Mouse (Mus musculus) forebrain, embryonic 12.5 days (tissue): ENCODE measurements at regions not wholly inside any gene's neighbourhood (a gene's known extent, or its start where the extent isn't known, plus 50 kb on each side); places are given as distances from the start of the nearest gene placed in this dataset.

Experiments used
- ATAC-seq: fragments of 200-750 bp; cut with Nextera tagmentation; 2 replicates; pipeline ENCODE4 v1.8.0; 2017; ENCODE audit warnings: moderate TSS enrichment; ENCODE audit not compliant: low FRiP score
- H3K27ac ChIP-seq: fragments of 300-500 bp; sonication (generic); 2 replicates; pipeline ENCODE4 v1.5.1; 2016; ENCODE audit warnings: mild to moderate bottlenecking
- H3K27me3 ChIP-seq: fragments of 300-500 bp; sonication (generic); 2 replicates; pipeline ENCODE4 v1.6.1; 2016; ENCODE audit warnings: mild to moderate bottlenecking
- H3K36me3 ChIP-seq: fragments of 300-500 bp; sonication (generic); replicated peaks from 2 replicates; pipeline ENCODE4 v1.6.1; 2016; ENCODE audit warnings: mild to moderate bottlenecking
- H3K4me1 ChIP-seq: fragments of 300-500 bp; sonication (generic); 2 replicates; pipeline ENCODE4 v1.6.1; 2016
- H3K4me2 ChIP-seq: fragments of 300-500 bp; sonication (generic); 2 replicates; pipeline ENCODE4 v1.6.1; 2016; ENCODE audit warnings: mild to moderate bottlenecking, moderate library complexity
- H3K4me3 ChIP-seq: fragments of 300-500 bp; sonication (generic); replicated peaks from 2 replicates; pipeline ENCODE4 v1.5.1; 2016; ENCODE audit warnings: mild to moderate bottlenecking
- H3K9ac ChIP-seq: fragments of 300-500 bp; sonication (generic); 2 replicates; pipeline ENCODE4 v1.6.1; 2016; ENCODE audit warnings: mild to moderate bottlenecking
- H3K9me3 ChIP-seq: fragments of 300-500 bp; sonication (generic); 2 replicates; pipeline ENCODE4 v1.6.1; 2016
- WGBS: fragments of 180-500 bp; shearing (Covaris S2); methylation state at CpG from one replicate; pipeline ENCODE4 v1.1.7; 2016; 5-methylcytosine and 5-hydroxymethylcytosine counted together

DNA sequence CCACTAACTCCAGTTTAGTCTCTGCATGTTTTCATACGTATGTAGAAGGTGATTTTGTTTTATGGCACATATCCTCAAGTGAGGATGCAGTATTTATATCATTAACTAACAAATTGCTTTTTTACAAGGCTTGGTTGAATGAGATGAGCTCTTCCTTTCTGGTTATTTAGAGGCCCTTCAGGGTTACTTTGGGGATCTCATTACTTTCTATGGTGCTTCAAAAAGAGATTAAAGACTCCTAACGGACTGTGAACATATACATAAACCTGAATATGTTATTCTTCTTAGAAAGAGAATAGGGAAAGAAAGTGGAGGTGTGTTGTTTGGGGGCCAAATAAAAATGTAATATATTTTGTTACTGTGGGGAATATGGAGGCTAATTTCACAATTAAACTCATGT lies 918.8 kb upstream of the Celf2 start:
- Histone ChIP-seq H3K9me3 (no peaks in the 10 kb centered on the region), H3K4me2 (no peak overlapping the region), H3K27ac (no peak overlapping the region), H3K36me3 (no peaks in the 10 kb centered on the region), H3K4me1 (no peaks in the 10 kb centered on the region), H3K27me3 (no peaks in the 10 kb centered on the region), H3K9ac (no peak overlapping the region), H3K4me3 (no peak overlapping the region)
- 56% methylated on average over 2 of the region's 2 CpGs for WGBS
- no peak for ATAC-seq

DNA sequence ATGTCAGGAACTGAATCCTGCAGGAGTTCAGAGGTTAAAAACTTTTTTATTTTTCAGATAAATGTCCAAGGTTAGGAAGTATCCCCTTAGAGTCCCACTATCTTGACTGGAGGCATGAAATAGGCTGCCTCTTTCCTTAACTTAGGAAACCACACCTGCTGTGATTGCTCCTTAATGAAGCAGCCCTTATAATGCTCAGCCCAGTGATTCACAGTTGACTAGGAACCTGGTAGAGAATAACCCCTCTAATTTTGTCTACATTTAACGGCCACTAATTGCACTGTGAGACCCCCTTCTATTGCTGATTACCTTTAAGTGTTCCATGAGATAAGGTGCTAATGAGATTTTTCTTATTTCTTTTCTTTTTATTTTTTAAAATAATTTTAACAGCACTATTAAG lies 918.4 kb upstream of the Celf2 start:
- no peak overlapping the region for H3K27ac ChIP-seq
- H3K36me3 ChIP-seq: no peaks in the 10 kb centered on the region
- H3K9ac ChIP-seq: no peak overlapping the region
- H3K9me3 ChIP-seq: no peaks in the 10 kb centered on the region
- WGBS: 45% methylated on average over 1 of the region's 1 CpGs
- no peaks in the 10 kb centered on the region for H3K4me1 ChIP-seq
- no peak overlapping the region for H3K4me2 ChIP-seq
- H3K27me3 ChIP-seq: no peaks in the 10 kb centered on the region
- no peak overlapping the region for H3K4me3 ChIP-seq
- ATAC-seq: no peak

GRCm38 (mm10) chr2:8415917-8416316 lies 906.6 kb upstream of the Celf2 start:
- no peak overlapping the region for H3K4me2 ChIP-seq
- ATAC-seq: no peak
- no peaks in the 10 kb centered on the region for H3K27me3 ChIP-seq
- H3K27ac ChIP-seq: no peak overlapping the region
- WGBS: 88% methylated on average over 3 of the region's 3 CpGs
- no peaks in the 10 kb centered on the region for H3K9me3 ChIP-seq
- no peaks in the 10 kb centered on the region for H3K36me3 ChIP-seq
- H3K9ac ChIP-seq: no peak overlapping the region
- no peaks in the 10 kb centered on the region for H3K4me1 ChIP-seq
- H3K4me3 ChIP-seq: no peak overlapping the region

GRCm38 (mm10) chr2:8394128-8394527 lies 884.8 kb upstream of the Celf2 start:
- Histone ChIP-seq H3K9me3 (no peaks in the 10 kb centered on the region), H3K4me1 (no peaks in the 10 kb centered on the region), H3K36me3 (no peaks in the 10 kb centered on the region), H3K27ac (no peak overlapping the region), H3K9ac (no peak overlapping the region), H3K4me3 (no peak overlapping the region), H3K27me3 (no peaks in the 10 kb centered on the region), H3K4me2 (no peak overlapping the region)
- WGBS: 79% methylated on average over 4 of the region's 4 CpGs
- no peak for ATAC-seq

DNA sequence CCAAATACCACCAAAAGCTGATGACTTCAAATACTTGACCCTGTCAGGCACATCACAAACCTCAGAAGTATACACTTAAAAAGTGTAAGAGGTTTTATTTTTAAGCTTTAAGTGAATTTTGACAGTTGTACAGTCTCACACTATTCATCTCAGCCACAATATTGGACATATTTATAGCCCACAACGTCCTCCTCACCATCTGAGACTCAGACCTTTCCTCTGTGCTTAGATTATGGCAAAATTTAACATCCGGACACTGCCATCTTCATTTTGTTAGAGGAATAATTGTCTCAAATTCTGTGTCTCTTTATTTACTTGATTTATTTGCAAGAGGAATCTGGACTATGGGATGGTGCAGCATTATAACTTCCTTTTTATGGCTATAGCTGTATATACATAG lies 880.2 kb upstream of the Celf2 start:
- no peak overlapping the region for H3K4me2 ChIP-seq
- no peaks in the 10 kb centered on the region for H3K9me3 ChIP-seq
- H3K9ac ChIP-seq: no peak overlapping the region
- H3K27me3 ChIP-seq: no peaks in the 10 kb centered on the region
- no peaks in the 10 kb centered on the region for H3K36me3 ChIP-seq
- no peak overlapping the region for H3K27ac ChIP-seq
- no peaks in the 10 kb centered on the region for H3K4me1 ChIP-seq
- ATAC-seq: no peak
- no peak overlapping the region for H3K4me3 ChIP-seq
- 86% methylated on average over 2 of the region's 2 CpGs for WGBS

GRCm38 (mm10) chr2:8380246-8380645 lies 870.9 kb upstream of the Celf2 start:
- 44% methylated on average over 1 of the region's 1 CpGs for whole genome bisulfite sequencing

GRCm38 (mm10) chr2:8379590-8379989 lies 870.2 kb upstream of the Celf2 start:
- Histone ChIP-seq H3K4me3 (no peak overlapping the region), H3K27me3 (no peaks in the 10 kb centered on the region), H3K9ac (no peak overlapping the region), H3K27ac (no peak overlapping the region), H3K36me3 (no peaks in the 10 kb centered on the region), H3K9me3 (0 out of 2 replicates have a peak, but pooled peaks cover 2% of the 10 kb centered on the region), H3K4me2 (no peak overlapping the region), H3K4me1 (no peaks in the 10 kb centered on the region)
- no peak for ATAC-seq
- 76% methylated on average over 3 of the region's 3 CpGs for WGBS

More at GRCm38 (mm10) chr2:8380246-8380645, 870.9 kb upstream of the Celf2 start:
- Histone ChIP-seq H3K36me3 (no peaks in the 10 kb centered on the region), H3K27me3 (no peaks in the 10 kb centered on the region), H3K27ac (no peak overlapping the region), H3K9me3 (0 out of 2 replicates have a peak, but pooled peaks cover 2% of the 10 kb centered on the region), H3K4me2 (no peak overlapping the region), H3K9ac (no peak overlapping the region), H3K4me3 (no peak overlapping the region), H3K4me1 (no peaks in the 10 kb centered on the region)
- ATAC-seq: peak; percentile 61; the same call in 1 of the 2 replicates

DNA sequence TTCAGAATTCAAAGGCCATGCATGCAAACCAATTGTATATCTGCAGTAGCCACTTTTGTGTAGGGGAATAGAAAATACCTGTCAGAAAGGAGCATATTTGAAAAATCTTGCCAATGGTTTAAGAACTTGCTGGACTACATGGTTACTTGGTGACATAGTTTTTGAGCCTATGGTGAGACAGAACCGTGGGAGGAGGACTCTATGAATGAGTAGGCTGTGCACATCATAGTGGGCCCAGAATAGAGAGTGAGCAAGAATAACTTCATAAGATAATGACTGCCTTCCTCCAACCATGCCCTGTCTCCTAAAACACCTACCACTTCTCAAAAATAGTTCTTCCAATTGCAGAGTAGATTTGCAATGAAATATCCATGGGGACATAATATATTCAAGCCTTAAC lies 838.5 kb upstream of the Celf2 start:
- H3K9ac ChIP-seq: no peak overlapping the region
- WGBS: 100% methylated on average over 1 of the region's 1 CpGs
- no peak overlapping the region for H3K27ac ChIP-seq
- H3K27me3 ChIP-seq: no peaks in the 10 kb centered on the region
- no peak overlapping the region for H3K4me2 ChIP-seq
- H3K9me3 ChIP-seq: no peaks in the 10 kb centered on the region
- H3K4me3 ChIP-seq: no peak overlapping the region
- H3K36me3 ChIP-seq: no peaks in the 10 kb centered on the region
- no peaks in the 10 kb centered on the region for H3K4me1 ChIP-seq
- ATAC-seq: no peak

DNA sequence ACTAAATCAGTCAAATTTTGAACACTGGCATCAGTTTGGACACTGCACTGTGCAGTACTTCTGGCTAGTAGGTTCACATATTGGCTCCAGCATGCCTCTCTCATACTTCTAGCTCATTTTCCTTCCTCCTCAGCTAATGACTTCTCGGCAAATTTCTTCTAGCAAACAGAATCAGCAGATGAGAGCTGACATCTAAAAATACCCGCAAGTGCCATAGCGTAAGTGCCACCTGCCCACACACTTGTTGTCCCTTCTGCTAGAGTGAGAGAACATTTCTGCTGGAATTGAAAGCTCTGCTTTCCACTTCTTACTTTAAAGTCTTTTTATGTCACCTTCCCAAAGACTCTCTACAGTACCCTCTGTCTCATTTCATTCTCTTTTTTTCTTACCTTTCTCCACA lies 835.4 kb upstream of the Celf2 start:
- Histone ChIP-seq H3K36me3 (no peaks in the 10 kb centered on the region), H3K27ac (no peak overlapping the region), H3K4me2 (no peak overlapping the region), H3K9me3 (no peaks in the 10 kb centered on the region), H3K4me1 (no peaks in the 10 kb centered on the region), H3K4me3 (no peak overlapping the region), H3K27me3 (no peaks in the 10 kb centered on the region), H3K9ac (no peak overlapping the region)
- 93% methylated on average over 3 of the region's 3 CpGs for WGBS
- ATAC-seq: no peak

GRCm38 (mm10) chr2:8338271-8338670 lies 828.9 kb upstream of the Celf2 start:
- Histone ChIP-seq H3K4me3 (no peak overlapping the region), H3K27me3 (no peaks in the 10 kb centered on the region), H3K36me3 (no peaks in the 10 kb centered on the region), H3K27ac (no peak overlapping the region), H3K4me1 (no peaks in the 10 kb centered on the region), H3K9me3 (no peaks in the 10 kb centered on the region), H3K9ac (no peak overlapping the region), H3K4me2 (no peak overlapping the region)
- WGBS: 74% methylated on average over 7 of the region's 7 CpGs
- ATAC-seq: no peak

DNA sequence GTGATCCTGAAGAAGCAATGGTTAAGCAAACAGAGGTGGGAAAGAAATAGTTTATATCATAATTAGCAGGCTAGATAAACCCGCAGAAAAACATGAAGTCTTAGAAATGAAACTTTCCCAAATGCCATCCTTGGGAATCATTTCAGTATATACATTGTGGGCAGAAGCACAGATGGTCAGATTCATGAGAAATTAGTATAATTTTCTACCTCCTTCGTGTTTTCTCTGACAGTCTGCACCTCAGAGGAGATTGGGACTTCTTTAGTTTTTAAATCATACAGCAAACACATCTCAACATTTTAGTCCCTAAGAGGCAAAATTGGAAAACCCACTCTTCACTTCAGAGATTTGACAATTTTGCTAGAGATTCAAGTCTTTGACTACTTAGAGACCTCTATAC lies 786.6 kb upstream of the Celf2 start:
- Histone ChIP-seq H3K9me3 (no peaks in the 10 kb centered on the region), H3K27ac (no peak overlapping the region), H3K4me1 (no peaks in the 10 kb centered on the region), H3K4me2 (no peak overlapping the region), H3K9ac (no peak overlapping the region), H3K36me3 (no peaks in the 10 kb centered on the region), H3K27me3 (no peaks in the 10 kb centered on the region), H3K4me3 (no peak overlapping the region)
- no peak for ATAC-seq
- 88% methylated on average over 2 of the region's 2 CpGs for WGBS

DNA sequence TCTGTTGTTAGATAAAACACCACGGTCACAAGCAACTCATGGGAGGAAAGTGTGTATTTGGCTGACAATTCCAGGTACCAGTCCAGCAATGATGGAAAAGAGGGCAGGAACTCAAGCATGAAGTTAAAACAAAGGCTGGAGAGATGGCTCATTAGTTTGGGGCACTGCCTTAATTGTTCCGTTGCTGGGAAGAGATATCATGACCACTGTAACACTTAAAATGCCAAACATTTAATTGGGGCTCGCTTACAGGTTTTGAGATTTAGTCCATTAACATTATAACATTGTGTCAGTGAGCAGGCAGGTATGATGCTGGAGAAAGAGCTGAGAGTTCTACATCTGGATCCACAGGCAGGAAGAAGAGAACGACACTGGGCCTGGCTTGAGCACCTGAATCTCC lies 782.0 kb upstream of the Celf2 start:
- H3K36me3 ChIP-seq: no peaks in the 10 kb centered on the region
- no peak overlapping the region for H3K27ac ChIP-seq
- no peaks in the 10 kb centered on the region for H3K9me3 ChIP-seq
- no peaks in the 10 kb centered on the region for H3K27me3 ChIP-seq
- H3K9ac ChIP-seq: no peak overlapping the region
- H3K4me2 ChIP-seq: no peak overlapping the region
- 85% methylated on average over 4 of the region's 4 CpGs for WGBS
- no peak for ATAC-seq
- no peak overlapping the region for H3K4me3 ChIP-seq
- no peaks in the 10 kb centered on the region for H3K4me1 ChIP-seq

- H3K27me3 ChIP-seq: no peaks in the 10 kb centered on the region
These were observed 778.0 kb upstream of the Celf2 start for GRCm38 (mm10) chr2:8287403-8287802.

More at GRCm38 (mm10) chr2:8287403-8287802, 778.0 kb upstream of the Celf2 start:
- 89% methylated on average over 4 of the region's 4 CpGs for WGBS
- ATAC-seq: no peak
- H3K4me2 ChIP-seq: no peak overlapping the region
- no peaks in the 10 kb centered on the region for H3K9me3 ChIP-seq
- no peaks in the 10 kb centered on the region for H3K36me3 ChIP-seq
- H3K4me3 ChIP-seq: no peak overlapping the region
- no peak overlapping the region for H3K9ac ChIP-seq
- H3K4me1 ChIP-seq: no peaks in the 10 kb centered on the region
- no peak overlapping the region for H3K27ac ChIP-seq
